Mouse (Mus musculus) spleen, adult 2 months (tissue): ENCODE measurements around the gene Pcgf5.
"Not testable (repeated sequence)": the region's sequence is repeated elsewhere in the genome, so short reads cannot be mapped to it uniquely, and the experiment has no call there.

ENCODE experiments used
- CTCF ChIP-seq: fragments of 200-500 bp; IDR thresholded peaks from 2 replicates; pipeline ENCODE4 v1.5.1; 2011; ENCODE audit warnings: mild to moderate bottlenecking, inconsistent platforms; ENCODE audit not compliant: insufficient read depth, insufficient read length, insufficient replicate concordance; ENCODE audit errors: extremely low read depth
- POLR2A ChIP-seq: fragments of 200-500 bp; IDR thresholded peaks from 2 replicates; pipeline ENCODE4 v1.6.1; 2011; ENCODE audit warnings: low read depth, low read length, inconsistent platforms

DNA sequence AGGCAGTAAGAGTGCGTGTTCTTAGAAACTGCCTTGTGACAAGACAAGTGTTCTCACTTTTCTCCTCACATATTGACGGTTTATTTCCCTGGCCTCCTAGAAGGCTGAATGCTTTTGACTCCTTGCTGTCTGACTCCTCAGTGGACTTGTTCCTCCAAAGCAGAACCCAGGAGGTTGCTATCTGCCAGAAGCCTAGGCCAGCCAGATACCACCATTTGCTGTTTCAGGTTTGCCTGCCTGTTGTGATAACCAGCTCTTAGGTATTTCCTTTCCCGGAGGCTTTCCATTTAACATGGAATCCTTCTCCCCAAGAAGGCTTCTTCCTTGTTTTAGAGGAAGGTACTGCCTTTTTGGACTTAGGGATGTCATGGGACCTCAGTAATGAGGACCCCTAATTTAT lies 104.1 kb downstream of the Pcgf5 start:
- TF ChIP-seq POLR2A, CTCF: not testable (repeated sequence)
